Mouse (Mus musculus): Measurements from ENCODE around the gene Rapgef2.
A peak's percentile ranks its signal among the peaks of the same experiment; 100 is the strongest.
"Not testable (repeated sequence)": the region's sequence is repeated elsewhere in the genome, so short reads cannot be mapped to it uniquely, and the experiment has no call there.

Gene Rapgef2

DNA sequence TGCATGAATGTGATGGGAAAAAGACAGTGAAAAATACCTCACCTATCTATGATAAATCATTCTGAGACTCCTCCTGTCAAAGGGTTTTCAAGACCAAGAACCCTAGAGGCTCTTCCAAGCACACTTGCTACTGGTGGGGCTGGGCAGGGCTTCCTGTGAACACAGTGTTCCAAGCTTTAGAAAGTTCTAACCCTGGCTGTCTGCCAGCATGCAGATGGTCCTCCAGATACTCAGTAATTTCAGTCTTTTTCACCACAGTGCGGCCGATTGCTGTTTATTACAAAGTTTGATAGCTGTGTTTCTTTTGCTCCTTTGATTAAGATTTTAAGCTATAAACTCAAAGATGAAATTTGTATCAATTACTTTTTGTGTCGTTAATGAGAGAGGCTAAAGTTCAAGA lies 83.1 kb downstream of the Rapgef2 start:
- ATAC-seq (ENCODE audit: low TSS enrichment) = no peak

DNA sequence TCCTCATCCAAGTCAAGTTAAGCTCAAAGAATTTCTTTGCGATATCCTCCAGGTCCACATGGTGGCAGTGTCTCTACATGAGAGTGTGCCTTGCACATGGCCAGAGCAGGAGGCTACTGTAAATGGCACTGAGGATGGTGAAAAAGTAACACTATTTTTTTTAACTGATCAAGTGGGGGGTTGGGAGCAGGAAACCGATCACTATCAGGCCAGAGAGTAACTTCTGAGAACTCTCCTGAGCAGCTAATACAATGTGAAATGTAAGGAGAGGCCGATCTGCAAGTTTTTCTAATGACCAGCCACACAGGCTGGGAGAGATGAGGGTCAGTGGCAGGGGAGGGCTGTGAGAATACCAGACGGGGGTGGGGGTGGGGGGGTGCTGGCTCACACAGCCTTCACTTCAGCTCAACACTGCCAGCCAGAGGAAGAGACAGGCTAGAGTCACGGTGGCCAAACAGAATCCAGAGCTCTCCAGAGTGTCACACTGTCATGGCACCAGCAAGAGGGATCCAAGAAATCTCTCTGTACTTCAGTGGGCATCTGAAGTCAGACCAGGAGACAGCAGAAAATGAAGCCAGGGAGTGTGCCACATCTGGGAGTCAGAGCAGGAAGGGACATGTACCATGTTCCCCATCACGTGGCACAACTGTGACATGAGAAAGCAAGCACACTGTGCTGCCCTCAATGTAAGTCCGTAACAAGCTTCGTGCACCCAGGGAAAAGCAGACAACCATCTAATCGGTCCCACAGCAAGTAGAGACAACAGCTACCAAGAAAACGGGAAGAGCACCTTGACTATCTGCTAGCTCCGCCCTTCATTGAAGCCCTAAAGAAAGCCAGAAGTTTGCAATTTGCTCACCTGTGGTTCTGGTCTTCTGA lies 83.8 kb downstream of the Rapgef2 start:
- peak; percentile 50 for ATAC-seq (ENCODE audit: low TSS enrichment)

DNA sequence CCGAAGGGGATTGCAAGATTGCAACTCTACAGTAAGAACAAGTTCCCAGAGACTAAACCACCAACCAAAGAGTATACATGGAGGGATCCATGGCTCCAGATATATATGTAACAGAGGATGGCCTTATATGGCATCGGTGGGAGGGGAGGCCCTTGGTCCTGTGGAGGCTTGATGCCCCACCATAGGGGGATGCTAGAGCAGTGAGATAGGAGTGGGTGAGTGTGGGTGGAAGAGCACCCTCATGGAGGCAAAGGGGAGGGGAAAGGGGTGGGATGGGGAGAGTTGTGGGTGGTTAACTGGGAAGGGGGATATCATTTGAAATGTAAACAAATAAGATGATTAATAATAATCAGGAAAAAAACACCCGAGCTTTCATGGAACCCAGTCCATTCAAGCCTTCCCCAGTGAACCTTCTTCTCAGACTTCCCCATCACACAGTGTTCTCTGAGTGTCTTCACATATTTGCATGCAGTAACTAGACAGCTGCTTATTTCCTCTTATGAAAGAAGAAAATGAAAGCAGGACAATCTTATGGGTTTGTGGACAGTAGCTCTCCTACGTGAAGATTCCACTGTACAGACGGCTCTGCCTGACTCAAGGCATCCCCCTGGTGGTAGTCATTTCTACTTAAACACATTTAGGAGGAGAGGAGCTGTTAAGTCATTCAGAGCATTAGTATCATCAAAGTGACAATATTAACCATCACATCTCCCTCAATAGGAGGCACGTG lies 89.4 kb downstream of the Rapgef2 start:
- peak; percentile 76 for ATAC-seq (ENCODE audit: low TSS enrichment)

DNA sequence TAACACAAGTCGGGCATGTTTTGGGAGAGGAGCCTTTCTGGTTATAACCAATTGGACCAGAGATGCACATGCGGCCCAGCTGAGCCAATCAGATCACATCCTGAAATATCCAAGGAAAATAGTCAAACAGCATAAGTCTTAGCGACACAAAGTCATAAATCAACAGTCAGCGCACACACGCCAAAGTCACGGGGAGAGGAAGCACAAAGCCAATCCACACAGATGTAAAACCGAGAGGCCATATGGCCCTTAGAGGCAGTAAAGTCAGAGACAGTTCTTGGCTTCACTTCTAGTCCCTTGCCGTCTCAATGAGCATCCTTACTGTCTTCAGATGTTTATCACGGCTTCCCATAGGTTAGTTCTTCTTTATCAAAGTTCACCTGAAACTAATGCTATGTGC lies 91.0 kb downstream of the Rapgef2 start:
- no peak for ATAC-seq (ENCODE audit: low TSS enrichment)

DNA sequence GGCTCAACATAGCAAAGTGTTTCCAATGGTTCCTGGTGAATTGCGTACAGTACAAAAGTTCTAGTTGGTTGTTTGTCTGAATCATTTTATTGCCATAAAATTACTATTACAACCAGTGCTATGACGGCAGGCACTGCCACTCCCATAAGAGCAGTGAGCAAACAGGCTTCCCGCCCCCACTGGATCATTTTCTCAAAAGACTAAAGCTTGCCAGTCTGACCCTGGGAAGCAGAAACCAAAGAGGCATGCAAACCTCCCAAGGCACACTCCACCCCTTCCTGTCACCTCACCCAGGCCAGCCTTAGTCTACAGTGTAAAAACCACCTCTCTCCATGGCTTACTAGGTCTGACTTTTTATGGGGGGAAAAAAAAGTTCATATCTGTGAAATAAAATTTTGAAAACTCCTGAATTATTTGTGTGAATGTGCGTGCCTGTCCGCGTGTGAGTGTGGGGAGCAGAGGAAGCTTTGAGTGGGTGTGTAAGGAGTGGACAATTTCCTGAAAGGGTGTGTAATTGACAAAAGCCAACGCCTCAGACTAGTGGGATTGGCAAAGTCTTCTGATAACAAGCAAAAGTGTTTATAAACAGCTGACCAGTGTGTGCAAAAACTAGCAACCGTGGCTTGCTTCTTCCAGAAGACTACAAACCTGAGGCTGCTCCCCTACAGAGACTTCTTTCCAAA lies 92.1 kb downstream of the Rapgef2 start:
- ATAC-seq (ENCODE audit: low TSS enrichment) = no peak

DNA sequence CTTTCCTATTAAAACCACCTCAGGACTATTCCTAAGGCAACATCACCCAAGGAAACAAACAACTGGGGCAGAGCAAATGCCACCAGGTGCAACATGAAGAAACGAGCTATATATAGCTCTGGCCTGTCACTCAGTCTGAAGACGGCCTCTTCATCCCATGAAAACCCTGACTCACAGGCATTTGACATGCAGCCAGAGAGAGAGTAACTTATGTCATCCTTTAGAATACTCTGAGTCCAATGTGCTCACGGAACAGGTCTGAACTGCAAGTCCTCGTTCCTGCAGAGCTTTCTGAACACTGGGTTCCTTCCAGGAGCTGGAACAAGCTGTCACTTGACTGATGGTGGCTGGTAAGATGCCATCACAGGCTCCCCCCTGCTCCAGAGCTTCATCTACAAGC lies 93.3 kb downstream of the Rapgef2 start:
- peak; percentile 70 for ATAC-seq (ENCODE audit: low TSS enrichment)

DNA sequence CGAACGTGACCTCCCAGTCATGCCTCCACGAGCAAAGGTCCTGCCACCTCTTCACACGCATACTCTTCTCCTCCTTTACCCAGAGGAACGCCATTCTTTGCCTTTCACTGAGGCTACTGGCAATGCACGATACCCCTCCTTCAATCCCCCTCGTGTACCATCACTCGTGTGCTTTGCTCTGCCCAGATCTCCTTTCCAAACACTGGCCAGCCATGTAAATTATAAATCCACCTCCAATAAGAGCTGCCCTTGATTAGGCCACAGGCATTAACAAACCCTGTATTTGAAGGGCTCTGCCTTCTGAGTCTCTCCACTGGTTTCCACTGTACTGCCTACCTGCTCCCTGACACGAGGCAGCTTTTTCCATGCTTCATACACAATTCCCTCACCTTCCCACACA lies 94.3 kb downstream of the Rapgef2 start:
- no peak for ATAC-seq (ENCODE audit: low TSS enrichment)

DNA sequence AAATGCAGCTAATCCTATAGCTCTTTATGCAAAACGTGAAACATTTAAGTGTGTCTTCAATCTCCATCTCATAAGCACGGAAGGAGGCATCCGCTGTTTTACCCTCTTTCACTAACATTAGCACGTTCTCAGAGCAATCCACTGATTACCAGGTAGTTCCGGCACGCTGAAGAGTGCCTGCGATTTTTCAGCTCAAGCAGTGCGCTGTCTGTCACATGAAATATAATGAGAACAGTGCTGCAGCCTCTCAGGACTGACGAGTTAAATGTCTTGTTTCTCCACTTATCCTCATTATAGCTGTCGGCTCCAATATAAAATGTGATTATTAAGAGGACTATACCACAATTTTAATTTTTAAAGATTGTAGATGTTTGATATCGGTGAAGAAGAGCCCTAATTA lies 94.8 kb downstream of the Rapgef2 start:
- no peak for ATAC-seq (ENCODE audit: low TSS enrichment)

DNA sequence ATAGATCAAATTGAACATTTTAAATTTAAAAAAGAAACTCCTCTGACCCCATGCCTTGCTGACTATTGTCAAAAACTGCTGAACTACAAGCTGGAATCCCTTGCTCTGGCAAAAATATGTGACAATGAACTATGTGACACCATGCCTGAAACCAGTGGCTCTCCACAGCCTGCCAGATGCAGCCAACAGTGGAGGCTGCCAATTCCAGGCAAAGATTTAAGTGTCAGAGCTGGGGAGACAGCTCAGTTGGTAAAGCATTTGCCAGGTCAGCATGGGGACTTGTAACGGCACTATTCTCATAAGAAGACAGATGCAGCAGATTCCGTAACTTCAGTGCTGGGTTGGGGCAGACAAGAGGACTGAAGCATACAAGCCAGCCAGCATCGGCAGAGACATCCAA lies 95.9 kb downstream of the Rapgef2 start:
- ATAC-seq (ENCODE audit: low TSS enrichment) = no peak

DNA sequence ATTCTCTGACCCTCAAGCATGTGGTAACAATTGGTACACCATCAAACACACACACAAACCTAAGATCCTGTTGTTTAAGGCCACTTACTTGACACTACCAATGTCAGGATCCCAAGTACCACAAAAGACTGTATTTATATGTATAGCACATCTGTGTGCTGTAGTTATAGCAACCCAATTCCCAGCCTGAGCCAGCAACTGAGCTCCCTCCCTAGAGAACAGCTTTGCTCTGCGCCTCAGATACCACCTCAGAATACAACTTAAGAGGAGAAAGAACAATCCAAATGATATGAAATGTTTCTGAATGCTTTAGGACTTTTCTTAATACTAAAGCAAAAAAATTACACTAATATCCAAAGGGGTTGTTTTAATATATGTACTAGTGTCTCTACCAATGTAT lies 98.4 kb downstream of the Rapgef2 start:
- ATAC-seq (ENCODE audit: low TSS enrichment) = no peak

DNA sequence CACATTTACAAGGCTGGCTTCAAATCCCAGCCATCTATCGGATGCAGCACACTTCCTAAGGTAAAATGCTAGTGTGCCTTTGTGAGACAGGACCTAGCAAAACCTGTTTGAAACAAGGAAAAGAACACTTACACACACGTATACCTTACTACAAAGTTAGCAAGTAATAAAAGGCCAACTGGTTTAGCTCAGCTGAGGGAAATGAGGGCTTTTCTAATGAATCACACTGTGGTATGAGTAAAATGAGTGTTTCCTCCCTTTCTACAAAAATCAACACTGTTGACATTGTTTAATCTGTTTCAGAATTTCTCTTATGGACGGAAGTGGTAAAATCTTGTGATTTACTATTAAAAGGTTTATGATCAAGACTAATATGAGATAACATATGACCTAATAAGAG lies 104.0 kb downstream of the Rapgef2 start:
- no peak for ATAC-seq (ENCODE audit: low TSS enrichment)

DNA sequence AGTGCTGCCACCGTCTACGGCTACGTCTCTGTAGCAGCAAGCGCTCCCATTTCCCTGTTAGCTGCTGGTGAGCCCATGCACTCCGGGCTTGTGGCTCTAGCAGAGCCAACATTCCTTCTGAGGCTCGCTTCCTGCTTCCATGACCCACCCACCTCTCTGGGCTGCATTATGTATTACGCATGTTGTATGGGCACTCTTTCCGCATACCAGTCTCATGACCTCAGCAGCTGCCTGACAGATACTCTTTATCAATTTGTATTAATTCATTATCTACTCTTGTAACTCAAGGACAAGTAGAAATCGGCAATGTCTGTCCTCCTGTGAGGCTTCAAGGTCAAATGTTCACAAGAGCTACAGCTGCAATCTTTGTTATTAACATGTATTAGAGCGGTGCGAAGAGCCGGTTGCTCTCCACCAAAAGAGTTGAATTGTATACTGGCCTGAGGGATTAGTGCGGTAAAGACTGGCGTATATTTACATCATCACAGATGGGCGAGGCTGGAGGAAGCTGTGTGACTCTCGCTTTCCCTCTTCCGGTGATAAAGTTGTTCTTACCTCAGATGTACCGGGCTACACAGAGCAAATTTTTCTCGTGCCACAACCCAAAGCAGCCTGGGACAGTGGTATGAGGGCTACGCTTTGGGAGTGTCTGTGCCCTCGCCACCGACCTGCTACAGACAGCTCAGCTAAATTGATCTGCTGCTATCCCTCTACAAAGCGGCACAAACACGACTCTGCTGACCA lies 104.9 kb downstream of the Rapgef2 start:
- ATAC-seq (ENCODE audit: low TSS enrichment) = peak; percentile 39

DNA sequence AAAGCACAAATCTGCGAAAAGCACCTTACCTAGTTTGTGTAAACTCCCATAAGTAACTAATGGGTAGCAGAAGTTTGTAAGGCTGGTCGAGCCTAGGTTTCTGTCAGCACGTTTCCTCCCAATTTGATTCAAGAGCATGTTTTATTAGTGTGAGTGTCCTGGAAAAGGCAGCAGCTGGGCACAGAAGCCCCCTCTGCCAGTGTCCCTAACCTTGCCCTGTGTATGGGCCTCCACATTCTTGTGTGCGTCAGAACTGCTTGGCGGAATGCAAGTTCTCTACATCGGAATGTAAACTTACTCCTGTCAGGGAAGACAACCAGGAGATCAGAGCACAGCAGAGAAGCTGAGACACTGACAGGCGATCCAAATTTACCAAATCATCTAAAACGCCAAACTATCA lies 106.2 kb downstream of the Rapgef2 start:
- no peak for ATAC-seq (ENCODE audit: low TSS enrichment)

DNA sequence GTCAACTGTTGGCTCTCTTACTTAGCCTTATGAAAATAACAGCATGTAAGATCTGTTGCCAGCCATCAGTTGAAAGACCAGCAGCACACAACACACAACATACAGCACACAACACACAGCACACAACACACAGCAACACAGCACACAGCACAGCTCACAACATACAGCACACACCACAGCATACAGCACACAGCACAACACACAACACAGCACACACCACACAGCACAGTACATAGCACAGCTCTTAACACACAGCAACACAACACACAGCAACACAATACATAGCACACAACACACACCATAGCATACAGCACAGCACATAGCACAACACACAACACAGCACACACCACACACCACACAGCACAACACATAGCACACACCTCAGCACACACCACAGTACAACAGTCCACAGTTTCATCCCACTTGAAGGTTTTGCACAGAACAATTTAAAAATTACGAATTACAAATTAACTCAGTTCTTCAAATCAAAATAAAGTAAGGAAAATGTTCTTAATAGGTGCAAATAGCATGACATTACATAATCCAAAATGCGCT lies 106.7 kb downstream of the Rapgef2 start:
- no peak for ATAC-seq (ENCODE audit: low TSS enrichment)

DNA sequence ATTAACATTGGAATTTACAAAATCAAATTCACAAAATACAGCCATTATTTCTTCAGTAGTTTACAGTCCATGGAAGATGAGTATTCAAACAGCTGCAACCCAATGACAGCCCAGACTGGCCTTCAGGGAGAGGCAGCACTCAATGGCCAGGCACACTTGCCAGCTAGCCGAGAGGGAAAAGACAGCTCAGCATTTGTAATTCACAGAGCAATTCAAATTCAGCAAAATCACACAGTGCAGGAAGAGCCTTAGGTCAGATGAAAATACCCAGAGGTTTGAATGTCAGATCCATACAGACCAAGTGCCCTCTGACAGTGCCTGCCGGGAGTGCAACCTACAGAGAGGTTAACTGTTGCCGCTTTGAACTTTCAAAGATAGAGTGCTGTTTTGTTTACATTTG lies 107.6 kb downstream of the Rapgef2 start:
- peak; percentile 47; the same call in 1 of the 2 replicates for ATAC-seq (ENCODE audit: low TSS enrichment)

DNA sequence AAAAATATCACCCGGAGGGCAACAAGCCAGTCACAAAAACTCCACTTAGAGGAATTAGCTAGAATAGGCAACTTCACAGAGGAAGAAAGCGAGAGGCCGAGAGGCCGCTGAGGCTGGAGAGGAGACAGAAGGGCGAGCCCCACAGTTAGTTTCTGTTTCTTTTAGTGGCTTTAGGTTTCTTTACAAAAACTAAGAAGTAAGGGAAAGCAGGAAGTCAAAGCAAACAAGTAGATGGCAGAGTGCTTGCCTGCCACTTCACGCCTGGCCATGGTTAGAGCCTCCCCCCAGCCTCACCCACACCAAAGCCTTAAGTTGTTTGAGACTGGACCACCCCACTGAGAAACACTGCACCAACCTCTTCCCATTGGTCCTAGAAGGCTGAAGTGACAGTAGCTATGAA lies 108.2 kb downstream of the Rapgef2 start:
- no peak for ATAC-seq (ENCODE audit: low TSS enrichment)

DNA sequence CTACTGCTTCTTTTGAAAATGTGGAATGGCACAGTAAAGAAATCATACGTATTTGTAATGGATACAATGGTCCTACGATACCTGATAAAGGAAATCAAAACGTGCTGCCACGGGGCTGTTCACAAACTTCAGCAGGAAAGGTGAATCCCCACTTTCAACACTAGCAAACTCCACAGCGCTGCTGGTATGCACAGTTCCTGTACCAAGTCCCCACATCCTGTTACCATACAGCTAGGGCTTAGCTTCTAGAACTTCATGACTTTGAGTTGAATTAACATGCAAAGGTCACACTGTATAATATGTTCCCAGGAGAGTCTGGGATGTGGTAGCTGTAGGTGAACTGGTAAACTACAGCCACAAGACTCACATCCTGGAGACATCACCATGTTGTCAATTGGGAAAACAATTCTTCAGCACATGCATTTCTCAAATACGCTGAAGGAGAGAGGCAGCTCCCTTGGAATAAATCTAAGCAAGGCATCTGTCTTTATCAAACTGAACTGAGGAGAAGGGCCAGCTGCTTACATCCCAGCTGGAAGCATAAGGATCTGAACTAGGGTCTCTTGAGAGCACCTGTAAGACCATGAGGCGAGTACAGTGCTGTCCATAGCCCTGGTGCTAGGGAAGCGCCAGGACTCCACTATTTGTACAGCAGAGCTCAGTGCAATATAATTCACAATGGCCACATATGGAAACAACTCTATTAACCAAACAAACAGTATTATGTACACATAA lies 109.0 kb downstream of the Rapgef2 start:
- no peak for ATAC-seq (ENCODE audit: low TSS enrichment)

DNA sequence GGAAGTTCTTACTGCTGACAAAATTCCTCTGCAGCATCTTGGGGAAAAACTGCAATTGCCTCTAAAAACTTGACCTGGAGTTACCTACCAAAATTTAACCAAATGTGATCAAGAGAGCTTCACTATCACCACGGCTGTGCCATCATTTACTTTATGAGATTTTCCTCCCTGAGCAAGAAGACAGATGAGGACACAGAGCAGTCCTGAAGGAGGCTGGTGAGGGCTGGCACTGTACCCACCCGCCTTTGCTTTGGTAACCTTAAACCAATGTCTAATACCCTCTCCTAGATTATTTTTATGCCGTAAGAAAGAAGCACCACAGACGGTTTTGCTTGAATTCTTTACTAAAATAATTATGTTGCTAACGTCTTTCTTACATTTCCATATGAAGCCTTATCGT lies 112.1 kb downstream of the Rapgef2 start:
- ATAC-seq (ENCODE audit: low TSS enrichment) = no peak

DNA sequence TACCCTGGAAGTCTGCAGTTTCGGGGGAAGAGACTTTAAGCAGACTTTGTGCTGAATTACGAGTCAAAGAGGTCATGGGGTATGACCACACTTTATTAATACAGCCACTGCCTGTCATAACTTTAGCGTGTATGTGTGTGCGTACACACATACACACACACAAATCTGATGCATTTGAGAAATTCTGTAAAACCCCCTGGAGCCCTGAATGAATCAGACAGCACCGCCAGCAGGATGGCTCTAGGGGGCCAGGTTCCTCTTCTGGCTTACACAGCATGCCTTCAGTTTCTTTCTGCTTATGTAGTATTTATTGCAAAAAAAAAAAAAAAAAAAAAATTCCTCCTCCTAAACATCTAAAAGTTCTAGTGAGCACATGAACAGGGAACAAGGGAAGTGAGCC lies 113.0 kb downstream of the Rapgef2 start:
- no peak for ATAC-seq (ENCODE audit: low TSS enrichment)

DNA sequence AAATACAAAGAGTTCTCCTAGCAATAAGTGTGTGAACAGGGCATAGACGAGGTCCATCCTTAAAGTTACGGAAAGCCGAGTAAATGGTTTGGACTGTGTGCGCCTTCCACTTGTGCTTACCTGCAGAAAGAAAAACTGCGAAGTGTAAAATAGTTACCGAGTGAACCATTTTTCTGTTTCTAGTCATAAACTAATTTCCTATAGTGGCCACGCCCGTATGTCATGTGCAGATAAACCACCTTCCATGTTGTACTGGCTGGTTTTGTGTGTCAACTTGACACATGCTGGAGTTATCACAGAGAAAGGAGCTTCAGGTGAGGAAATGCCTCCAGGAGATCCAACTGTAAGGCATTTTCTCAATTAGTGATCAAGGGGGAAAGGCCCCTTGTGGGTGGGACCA lies 115.2 kb downstream of the Rapgef2 start:
- not testable (repeated sequence) for ATAC-seq (ENCODE audit: low TSS enrichment)
